Mouse (Mus musculus): ENCODE results near the gene Tmem107. TPM values are rescaled to one million over a fixed set of nuclear protein-coding genes. Genes with fewer than 3 reads are reported as not detected.

Tmem107 gene
- polyA plus RNA-seq, 2 experiments = 12.0 to 21.9 TPM

GRCm38 (mm10) chr11:69100639-69101360 lies 30.2 kb downstream of the Tmem107 start:
- Histone ChIP-seq H3K4me1 (replicated peaks; ENCODE audit: control insufficient read depth in 2 of 2, insufficient read depth in 2 of 2, low read length in 1 of 2) (peaks cover 31 to 40% of the 10 kb centered on the region in 2 experiments), H3K9ac (replicated peaks) (no peak overlapping the region), H3K27ac (no peak overlapping the region), H3K4me2 (ENCODE audit: low read depth) (peak overlapping the region; percentile 93), H3K4me3 (ENCODE audit: insufficient read depth in 1 of 2, low read depth in 2 of 2, low read length in 2 of 2) (peak overlapping the region in 1 of 2 experiments; percentile 53; a peak in 1 of 4 replicates), H3K36me3 (replicated peaks; ENCODE audit: control insufficient read depth, insufficient read depth, low read depth) (peaks cover 8% of the 10 kb centered on the region), H3K9me3 (ENCODE audit: control insufficient read depth, low read length) (no peaks in the 10 kb centered on the region), H3K27me3 (ENCODE audit: control insufficient read depth, insufficient read depth, low read length) (no peaks in the 10 kb centered on the region)
- DNase-seq (ENCODE audit: low read depth in 3 of 3, low spot score in 3 of 3) (no peak), ATAC-seq (ENCODE audit: insufficient read depth) (no peak)
- 69% methylated on average over 20 of the region's 20 CpGs for WGBS (ENCODE audit: insufficient replicate concordance)
- TF ChIP-seq CTCF (IDR thresholded peaks at IDR 0.05; ENCODE audit: low read depth) (no peak), EP300 (IDR thresholded peaks at IDR 0.05; ENCODE audit: low read depth) (no peak)

GRCm38 (mm10) chr11:69101604-69102402 lies 31.2 kb downstream of the Tmem107 start:
- ATAC-seq (ENCODE audit: insufficient read depth) (no peak), DNase-seq (ENCODE audit: low read depth in 3 of 3, low spot score in 3 of 3) (no peak)
- TF ChIP-seq EP300 (IDR thresholded peaks at IDR 0.05; ENCODE audit: low read depth) = no peak
- TF ChIP-seq CTCF (IDR thresholded peaks at IDR 0.05; ENCODE audit: low read depth) = no peak
- Histone ChIP-seq H3K9ac (replicated peaks) (no peak overlapping the region), H3K4me2 (ENCODE audit: low read depth) (no peak overlapping the region), H3K36me3 (replicated peaks; ENCODE audit: control insufficient read depth, insufficient read depth, low read depth) (peaks cover 8% of the 10 kb centered on the region), H3K27ac (no peak overlapping the region), H3K9me3 (ENCODE audit: control insufficient read depth, low read length) (no peaks in the 10 kb centered on the region), H3K4me1 (replicated peaks; ENCODE audit: control insufficient read depth in 2 of 2, insufficient read depth in 2 of 2, low read length in 1 of 2) (peaks cover 21 to 30% of the 10 kb centered on the region in 2 experiments), H3K4me3 (ENCODE audit: insufficient read depth in 1 of 2, low read depth in 2 of 2, low read length in 2 of 2) (no peak overlapping the region), H3K27me3 (ENCODE audit: control insufficient read depth, insufficient read depth, low read length) (no peaks in the 10 kb centered on the region)
- 76% methylated on average over 21 of the region's 21 CpGs for WGBS (ENCODE audit: insufficient replicate concordance)

DNA sequence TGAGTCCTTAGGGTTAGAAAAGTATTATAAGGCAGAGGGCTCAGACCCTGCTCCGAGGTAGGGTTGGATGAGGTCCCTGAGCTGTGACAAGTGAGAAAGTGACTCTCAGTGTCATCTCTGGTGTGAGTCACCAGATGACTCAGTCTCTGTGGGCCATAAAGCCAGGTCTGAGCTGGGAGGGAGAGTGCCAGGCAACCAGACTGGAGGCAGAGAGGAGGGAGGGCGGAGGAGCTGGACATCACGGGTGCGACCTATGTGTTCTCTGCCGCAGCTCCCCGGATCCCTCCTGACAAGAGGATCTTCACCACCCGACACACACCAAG lies 31.8 kb downstream of the Tmem107 start:
- DNase-seq (ENCODE audit: low read depth in 3 of 3, low spot score in 3 of 3) = no peak

GRCm38 (mm10) chr11:69103121-69103520 lies 32.5 kb downstream of the Tmem107 start:
- Histone ChIP-seq H3K4me2 (ENCODE audit: low read depth) (no peak overlapping the region), H3K4me3 (ENCODE audit: insufficient read depth in 1 of 2, low read depth in 2 of 2, low read length in 2 of 2) (no peak overlapping the region), H3K4me1 (replicated peaks; ENCODE audit: control insufficient read depth in 2 of 2, insufficient read depth in 2 of 2, low read length in 1 of 2) (peaks cover 9 to 19% of the 10 kb centered on the region in 2 experiments), H3K27ac (no peak overlapping the region), H3K9ac (replicated peaks) (no peak overlapping the region), H3K27me3 (ENCODE audit: control insufficient read depth, insufficient read depth, low read length) (no peaks in the 10 kb centered on the region), H3K9me3 (ENCODE audit: control insufficient read depth, low read length) (no peaks in the 10 kb centered on the region), H3K36me3 (replicated peaks; ENCODE audit: control insufficient read depth, insufficient read depth, low read depth) (peaks cover 8% of the 10 kb centered on the region)
- no peak for DNase-seq (ENCODE audit: low read depth in 3 of 3, low spot score in 3 of 3)
- ATAC-seq (ENCODE audit: insufficient read depth) = no peak
- WGBS (ENCODE audit: insufficient replicate concordance) = 88% methylated on average over 14 of the region's 14 CpGs
- no peak for TF ChIP-seq EP300 (IDR thresholded peaks at IDR 0.05; ENCODE audit: low read depth)
- TF ChIP-seq CTCF (IDR thresholded peaks at IDR 0.05; ENCODE audit: low read depth) = no peak

More for the DNA sequence above, 31.8 kb downstream of the Tmem107 start:
- 86% methylated on average over 7 of the region's 7 CpGs for WGBS (ENCODE audit: insufficient replicate concordance)
- Histone ChIP-seq H3K4me1 (replicated peaks; ENCODE audit: control insufficient read depth in 2 of 2, insufficient read depth in 2 of 2, low read length in 1 of 2) (peaks cover 17 to 26% of the 10 kb centered on the region in 2 experiments), H3K27ac (no peak overlapping the region), H3K27me3 (ENCODE audit: control insufficient read depth, insufficient read depth, low read length) (no peaks in the 10 kb centered on the region), H3K9ac (replicated peaks) (no peak overlapping the region), H3K9me3 (ENCODE audit: control insufficient read depth, low read length) (no peaks in the 10 kb centered on the region), H3K36me3 (replicated peaks; ENCODE audit: control insufficient read depth, insufficient read depth, low read depth) (peaks cover 8% of the 10 kb centered on the region), H3K4me3 (ENCODE audit: insufficient read depth in 1 of 2, low read depth in 2 of 2, low read length in 2 of 2) (no peak overlapping the region), H3K4me2 (ENCODE audit: low read depth) (no peak overlapping the region)
- TF ChIP-seq EP300 (IDR thresholded peaks at IDR 0.05; ENCODE audit: low read depth) = no peak
- no peak for TF ChIP-seq CTCF (IDR thresholded peaks at IDR 0.05; ENCODE audit: low read depth)
- no peak for ATAC-seq (ENCODE audit: insufficient read depth)

Measured in liver, embryonic 14.5 days (tissue).